Mouse (Mus musculus) heart, adult 9 months (tissue): ENCODE results near the gene A930017K11Rik.

ENCODE experiments used
- DNase-seq, 2 experiments: peaks; one replicate each; pipeline ENCODE4 v3.0.0; 2022; ENCODE audit warnings: low spot score in 2 of 2

The A930017K11Rik gene

GRCm38 (mm10) chr17:25951803-25952623 is at the start of gene A930017K11Rik:
Gene A930017K11Rik, minus strand, starts transcription at chr17:25952565.
- no peak for DNase-seq

- no peak for DNase-seq
These were observed 46.1 kb upstream of the A930017K11Rik start for GRCm38 (mm10) chr17:25998425-25998824.

DNA sequence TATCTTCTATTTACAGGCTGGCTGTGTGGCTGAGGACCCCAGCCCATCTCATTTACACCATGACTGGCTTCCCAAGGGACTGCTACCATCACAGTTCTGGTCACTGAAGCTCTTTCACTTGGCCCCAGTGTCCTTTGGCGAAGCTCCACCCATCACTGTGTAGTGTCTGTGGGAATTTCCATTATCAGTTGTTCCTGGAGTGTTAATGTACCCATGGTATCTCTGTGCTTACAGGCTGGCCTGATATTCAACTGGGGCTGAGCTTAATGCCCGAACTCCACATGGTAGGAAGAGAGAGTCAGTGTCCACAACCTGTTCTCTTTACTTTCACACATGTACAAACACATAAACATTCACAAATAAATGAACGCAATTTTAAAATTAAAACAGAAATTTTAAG is 41.1 kb upstream of the A930017K11Rik start:
- no peak for DNase-seq

DNA sequence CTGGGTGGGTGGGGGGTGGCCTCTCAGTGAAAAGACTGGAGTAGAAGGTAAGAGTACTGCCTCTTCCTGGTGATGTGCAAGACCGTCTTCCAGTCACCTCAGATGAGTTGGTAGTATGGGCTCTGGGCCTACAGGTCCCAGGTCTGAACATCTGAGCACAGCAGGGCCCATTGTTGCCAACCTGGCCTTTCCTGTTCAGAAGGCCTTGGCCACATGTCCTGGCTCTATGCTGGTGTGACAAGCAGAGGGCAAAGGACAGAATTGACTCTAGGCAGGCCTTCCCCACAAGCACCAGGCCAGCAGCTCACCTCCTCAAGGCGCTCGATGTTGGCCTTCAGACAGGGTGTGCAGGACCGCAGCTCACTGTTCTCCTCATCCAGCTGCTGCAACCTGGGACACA is 39.9 kb upstream of the A930017K11Rik start:
- no peak for DNase-seq

DNA sequence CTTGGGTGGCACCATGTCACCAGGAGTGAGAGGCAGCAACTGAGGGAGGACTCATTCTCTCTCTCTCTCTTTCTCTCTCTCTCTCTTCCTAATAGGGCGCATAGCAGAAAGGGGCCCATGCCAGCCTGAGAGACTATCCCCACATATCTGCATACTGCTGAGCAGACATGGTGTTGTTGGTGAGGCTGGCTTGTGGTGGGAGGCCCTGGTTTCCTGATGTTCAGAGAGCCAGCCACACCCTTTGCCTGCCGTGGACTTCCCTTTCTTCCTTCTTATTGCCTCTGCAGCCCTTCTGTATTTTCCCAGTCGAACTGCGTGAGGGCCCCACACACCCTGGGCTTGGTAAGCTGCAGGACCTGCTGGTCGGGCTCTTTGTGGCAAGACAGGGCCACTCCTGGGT is 38.0 kb upstream of the A930017K11Rik start:
- DNase-seq: no peak

GRCm38 (mm10) chr17:25985306-25986294 is 33.2 kb upstream of the A930017K11Rik start, which contains the start of gene Capn15:
Gene Capn15, minus strand, starts transcription at chr17:25985796.
- peak; percentile 94 for DNase-seq

GRCm38 (mm10) chr17:25984556-25985305 is 32.4 kb upstream of the A930017K11Rik start:
- peak in 1 of 2 experiments; percentile 10 for DNase-seq

DNA sequence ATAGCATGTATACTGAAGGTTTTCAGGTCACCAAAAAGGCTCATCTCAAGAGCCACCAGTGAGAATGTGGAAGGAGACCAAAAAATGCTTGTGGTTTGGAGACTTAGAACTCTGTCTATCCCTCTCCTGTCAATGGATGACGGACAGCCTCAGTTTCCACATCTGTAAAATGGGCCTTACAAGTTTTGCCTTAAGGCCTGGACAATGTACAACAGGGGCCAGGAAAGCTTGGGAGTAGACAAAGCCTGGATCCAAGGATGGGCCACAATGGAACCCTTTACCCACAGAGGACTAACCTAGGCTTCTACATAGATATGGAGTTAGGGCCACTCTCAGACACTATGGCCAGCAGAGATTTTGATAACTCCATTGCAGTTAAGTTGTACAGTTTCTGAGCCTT is 31.7 kb upstream of the A930017K11Rik start:
- no peak for DNase-seq

DNA sequence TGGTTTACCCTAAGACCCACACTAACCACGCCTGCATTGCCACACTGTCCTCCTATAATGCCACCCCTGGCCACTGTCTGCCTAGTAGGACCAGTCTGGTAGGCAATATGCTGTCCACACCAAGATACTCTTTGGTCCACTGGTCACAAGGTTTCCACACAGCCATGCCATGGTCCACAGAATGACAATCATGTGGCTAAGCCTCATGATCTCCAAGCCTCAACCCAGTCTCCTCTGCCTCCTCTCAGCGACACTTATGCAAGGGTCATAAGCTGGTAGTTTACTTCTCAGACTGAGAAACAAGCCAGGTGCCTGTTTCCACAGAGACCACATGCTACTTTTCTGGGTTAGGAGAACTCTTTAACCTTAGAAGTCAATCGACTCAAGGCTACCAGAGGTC is 30.5 kb upstream of the A930017K11Rik start:
- no peak for DNase-seq

DNA sequence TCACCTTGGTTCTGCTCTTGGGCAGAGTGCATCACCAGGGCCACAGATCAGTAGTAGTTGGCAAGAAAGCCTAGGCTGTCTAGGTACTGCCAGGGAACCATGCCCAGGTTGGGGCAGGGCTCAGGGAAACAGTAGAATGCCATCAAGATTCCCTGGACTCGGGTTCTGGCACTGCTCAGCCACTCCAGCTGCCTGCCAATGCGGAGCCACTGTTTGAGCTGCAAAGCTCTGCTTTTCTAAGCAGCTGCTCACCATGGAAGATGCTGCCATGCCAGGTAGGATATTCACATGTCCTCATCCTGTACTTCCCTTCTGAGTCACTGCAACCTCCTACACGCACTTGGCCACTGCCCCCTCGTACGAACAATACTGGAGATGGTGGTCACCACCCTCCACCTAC is 28.5 kb upstream of the A930017K11Rik start:
- DNase-seq: peak; percentile 33 to 47

GRCm38 (mm10) chr17:25979829-25980738 is 27.7 kb upstream of the A930017K11Rik start:
- no peak for DNase-seq

DNA sequence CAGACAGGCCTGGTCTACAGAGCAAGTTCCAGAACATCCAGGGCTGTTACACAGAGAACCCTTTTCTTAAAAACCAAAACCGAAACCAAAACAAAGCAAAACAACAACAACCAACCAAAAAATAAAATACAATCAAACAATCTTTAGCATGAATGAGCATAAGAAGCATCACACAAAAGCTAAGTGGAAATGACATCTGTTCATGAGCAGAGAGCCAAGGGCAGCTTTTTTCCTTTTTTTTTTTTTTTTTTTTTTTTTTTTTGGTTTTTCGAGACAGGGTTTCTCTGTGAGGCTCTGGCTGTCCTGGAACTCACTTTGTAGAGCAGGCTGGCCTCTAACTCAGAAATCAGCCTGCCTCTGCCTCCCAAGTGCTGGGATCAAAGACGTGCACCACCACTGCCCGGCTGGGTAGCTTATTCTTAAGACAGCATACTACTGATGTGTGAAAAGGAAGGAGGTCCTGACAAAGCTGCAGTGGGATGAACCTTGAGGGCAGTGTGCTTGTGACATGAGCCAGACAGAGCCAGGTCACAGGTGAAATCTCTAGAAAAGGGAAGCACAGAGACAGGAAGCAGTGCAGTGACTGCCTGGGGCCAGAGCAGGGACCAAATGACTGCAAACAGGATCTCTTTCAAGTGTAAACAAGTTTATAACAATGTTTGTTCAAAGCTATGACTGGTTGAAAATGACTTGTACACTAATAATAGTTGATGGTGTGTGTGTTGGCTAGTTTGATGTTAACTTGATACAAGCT is 18.8 kb upstream of the A930017K11Rik start:
- no peak for DNase-seq

DNA sequence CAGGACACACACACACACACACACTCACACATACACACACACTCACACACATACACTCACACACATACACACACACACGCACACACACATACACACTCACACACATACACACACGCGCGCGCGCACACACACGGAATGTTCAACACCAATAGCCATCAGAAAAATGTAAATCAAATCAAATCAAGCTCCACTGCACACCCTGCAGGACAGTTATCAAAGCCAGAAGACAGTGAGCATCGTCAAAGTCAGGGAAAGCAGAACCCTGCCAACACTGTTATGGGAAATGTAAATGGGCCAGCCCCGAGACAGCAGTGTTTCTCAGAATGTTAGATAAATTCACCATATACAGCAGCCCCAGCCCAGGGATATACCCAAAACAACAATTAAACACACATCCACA is 18.1 kb upstream of the A930017K11Rik start:
- no peak for DNase-seq

DNA sequence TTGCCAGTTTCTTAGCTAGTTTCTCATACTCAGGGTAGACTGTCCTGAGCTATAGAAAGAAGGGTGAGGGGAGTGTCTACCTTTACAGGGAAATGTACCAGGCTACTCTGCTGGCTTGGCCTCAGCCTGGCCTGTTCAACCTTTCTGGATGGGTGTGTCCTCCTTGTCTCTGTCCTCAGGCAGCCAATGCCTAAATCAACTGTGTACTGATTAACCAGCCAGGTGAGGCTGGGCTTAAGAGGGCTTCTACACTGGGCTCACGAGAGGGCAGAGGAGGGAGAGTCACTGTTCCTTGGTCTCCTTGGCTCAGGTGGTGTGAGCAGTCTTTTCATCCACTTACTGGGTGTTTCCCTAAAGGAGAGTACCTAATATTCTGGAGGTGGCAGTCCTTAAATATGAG is 15.8 kb upstream of the A930017K11Rik start:
- DNase-seq: no peak

DNA sequence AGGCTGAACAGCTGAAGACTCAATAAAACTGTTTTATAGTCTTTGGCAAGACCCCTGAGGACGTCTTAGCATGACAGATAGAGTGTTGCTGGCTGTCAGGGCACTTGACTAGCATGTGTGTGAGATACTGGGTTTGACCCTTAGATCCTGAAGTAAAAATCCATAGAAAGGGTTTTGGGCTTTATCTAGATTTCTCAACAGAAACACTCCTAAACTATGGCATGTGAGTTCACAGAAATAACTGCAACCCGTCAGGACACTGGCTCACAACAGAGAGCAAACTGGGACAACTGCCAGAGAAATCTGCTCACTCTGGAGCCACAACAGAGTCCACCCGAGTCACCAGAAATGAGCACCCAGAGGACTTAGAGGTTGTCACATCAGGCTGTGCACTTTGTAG is 15.3 kb upstream of the A930017K11Rik start:
- DNase-seq: no peak

GRCm38 (mm10) chr17:25964271-25964670 is 11.9 kb upstream of the A930017K11Rik start:
- DNase-seq: no peak

- DNase-seq: no peak
These were observed 10.1 kb upstream of the A930017K11Rik start for GRCm38 (mm10) chr17:25962413-25962905.

DNA sequence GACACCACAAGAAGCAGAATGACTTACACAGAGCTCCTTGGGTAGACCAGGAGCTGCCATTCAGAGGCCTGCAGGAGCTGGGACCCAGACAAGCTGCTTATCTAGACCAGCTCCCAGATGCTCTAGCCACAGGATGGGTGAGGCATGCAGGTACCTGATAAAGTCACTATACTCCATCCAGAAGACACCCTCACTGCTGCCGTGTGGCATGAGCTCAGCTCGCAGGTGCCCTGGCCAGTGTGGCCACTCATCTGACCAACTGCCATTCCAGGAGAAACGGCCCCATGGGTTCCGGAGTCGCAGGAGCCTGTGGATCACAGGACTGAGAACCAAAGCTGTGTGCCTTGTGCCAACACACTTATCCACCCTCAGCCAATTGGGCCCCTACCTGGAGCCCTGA is 9.2 kb upstream of the A930017K11Rik start:
- DNase-seq: no peak

DNA sequence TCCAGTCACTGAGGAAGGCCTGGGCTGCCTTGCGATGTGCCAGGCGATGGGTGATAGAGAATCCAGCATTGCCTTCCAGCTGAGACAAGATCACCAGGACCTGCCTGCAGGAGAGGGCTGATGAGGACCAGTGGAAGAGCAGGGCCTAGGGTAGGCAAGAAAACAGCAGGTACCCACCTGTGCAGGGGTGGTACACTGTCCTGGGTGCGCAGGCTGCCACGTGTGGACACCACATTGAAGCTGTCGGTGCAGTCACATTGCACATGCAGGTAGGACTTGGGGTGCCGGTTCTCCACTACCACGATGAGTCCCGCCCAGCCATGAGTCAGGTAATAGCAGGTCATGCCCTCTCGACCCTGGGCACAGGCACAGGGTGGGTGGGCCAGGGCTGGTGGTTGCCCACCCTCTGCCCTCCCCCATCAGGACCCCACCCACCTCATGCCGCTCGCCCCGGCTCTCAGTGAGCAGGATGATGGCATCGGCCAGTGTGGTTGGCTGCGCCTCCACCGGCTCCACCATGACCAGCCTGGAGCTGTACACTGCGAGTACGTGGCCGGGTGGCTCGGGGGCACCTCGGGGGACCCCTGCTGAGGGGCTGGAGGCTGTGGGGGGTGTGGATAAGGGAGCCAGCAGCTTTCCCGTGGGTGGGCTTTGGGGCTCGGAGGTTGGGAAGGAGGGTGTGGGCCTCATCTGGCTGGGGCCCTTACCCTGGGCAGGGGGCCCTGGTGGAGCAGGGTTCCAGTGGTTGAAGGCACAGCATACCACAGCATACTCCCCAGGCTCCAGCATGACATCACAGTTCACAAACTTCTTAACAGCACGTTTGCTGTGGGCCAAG is 7.5 kb upstream of the A930017K11Rik start:
- no peak for DNase-seq
